Mouse (Mus musculus) hindlimb bud, embryonic 11.5 days (tissue): Measurements from ENCODE around the gene Ccdc17.

Source experiments
- DNase-seq: peaks from one replicate; pipeline ENCODE4 v3.0.0-alpha.2; 2012; ENCODE audit warnings: low read depth, low spot score; ENCODE audit errors: extremely low spot score

Ccdc17 gene

DNA sequence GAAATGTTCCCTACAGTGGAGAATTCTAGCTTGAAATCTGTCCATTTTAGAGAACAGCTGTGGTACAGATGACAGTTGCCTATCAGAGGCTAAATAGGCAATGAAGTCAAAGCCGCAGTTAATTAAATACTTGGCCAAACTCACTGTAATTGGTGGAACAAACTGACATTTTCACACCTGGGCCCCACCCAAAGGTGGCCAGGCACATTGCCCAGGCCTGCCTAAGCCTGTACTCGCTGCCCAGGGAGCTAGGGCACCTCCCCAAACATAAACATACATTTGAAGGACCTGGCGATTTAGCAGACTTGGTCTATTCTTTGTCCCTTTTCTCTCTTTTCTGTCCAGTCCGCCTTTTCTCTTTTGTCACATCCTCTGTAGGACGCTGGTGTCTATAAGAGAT, at the start of gene Ccdc17:
TSS of gene Ccdc17 (plus strand) at position 276 of the 400 bp plus-strand sequence.
- no peak for DNase-seq

DNA sequence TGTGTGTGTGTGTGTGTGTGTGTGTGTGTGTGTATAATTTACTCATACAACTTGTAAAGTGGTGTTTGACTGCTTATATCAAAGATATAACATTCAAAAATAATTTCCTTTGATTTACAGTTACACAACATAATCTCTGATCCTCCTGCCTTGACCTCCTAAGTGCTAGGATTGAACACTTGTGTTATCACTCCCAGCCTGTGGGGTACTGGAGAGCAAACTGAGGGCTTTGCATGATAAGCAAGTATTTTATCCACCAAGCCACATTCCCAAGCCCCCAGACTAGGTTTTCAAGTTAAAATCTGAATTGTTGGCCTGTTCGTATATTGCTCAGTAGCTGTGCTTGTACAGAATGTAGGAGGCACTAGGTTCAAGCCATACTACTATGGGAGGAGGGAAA, 46.0 kb upstream of the Ccdc17 start:
- DNase-seq, result no peak

DNA sequence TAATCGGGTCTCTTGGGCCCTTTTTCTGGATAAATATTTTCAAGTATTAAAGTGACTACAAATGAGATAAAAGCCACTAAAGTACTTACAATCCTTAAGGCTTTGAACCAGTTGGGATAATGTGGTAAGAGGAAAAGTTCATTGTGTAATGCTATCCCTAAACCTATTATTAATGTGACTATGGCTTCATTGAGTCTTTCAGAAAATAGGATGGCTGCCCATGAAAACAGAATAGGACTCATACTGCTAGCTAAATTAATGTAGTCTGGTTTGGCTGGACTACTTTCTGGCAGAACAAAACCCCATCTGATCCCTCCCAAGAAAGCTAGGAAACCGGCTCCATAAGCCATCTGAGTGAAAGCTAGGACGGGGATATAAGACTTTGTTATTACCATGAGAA, 43.4 kb upstream of the Ccdc17 start:
- no peak for DNase-seq

DNA sequence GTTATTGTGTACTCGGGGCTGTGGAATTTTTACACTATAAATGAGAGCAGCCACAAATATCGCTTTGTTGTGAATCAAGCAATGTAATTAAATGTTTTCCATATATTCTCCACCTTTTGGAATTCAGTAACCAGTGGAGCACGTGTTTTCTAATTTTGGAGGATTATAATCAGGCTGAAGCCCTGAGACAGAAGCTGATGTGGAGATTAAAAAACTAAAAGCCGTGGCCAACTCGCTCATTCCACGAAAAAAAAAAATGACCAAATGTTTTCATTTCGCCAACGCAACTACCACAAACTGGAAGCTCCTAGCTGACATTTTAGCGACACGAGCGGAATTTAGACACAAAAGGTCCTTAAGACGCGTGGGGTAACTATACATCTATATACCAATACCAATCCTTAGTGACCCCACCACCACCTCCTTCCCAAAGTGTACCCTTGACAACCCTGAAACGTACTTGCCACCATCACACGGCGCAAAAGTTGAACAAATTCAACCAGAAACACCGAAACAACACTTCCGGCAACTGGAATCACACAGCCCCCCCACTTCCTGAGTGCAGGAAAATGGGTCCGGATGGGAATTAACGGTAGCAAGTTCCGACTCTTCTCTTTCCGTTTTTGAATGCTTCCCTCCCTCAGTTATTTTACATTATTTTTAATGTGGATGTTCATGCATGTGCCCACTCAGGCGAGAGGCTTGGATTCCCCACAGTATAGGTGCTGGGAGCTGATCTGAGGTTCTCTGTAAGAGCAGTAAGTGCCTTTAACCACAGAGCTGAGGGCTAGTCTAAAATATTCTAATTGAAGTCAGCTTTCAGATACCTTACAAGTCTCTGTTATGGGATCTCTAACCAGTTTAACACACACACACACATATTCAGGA, 40.8 kb upstream of the Ccdc17 start, which contains the start of gene Tmem69:
TSS of gene Tmem69 (minus strand) at position 524 of the 888 bp plus-strand sequence.
- peak; percentile 74 for DNase-seq

DNA sequence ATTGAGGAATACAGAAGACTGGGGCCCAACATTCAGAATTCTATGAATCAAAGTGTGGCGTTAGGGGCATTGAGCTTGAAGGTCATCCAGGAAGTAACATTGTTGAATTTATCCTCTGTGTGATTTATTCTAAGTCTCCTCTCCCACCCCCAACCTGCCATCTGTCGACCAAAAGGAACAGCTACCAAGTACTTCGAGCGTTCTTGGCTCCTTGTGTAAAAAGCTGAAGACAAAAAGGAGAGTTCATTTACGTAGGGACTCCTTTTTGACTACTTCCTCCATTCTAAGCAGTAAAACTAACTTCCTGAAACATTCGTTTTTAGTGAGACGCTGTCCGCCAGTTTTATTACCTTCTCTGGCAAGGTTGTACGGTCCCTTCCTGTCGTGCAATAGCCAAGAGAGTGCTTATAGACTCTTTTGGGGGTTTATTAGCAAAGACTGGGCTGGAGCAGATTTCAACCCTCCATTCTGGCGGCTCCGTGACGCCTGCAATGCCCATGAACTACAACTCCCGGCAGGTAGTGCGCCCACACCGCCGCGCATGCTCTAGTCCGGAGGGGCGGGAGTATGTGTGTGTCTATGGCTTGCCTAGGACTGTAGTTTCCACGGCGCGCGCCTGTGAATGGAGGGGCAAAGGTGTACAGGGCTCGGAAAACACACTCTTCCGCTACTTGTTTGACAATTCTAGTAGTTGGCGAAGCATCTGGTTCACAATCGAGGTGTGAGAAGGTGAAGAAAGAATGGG, 39.7 kb upstream of the Ccdc17 start:
- peak; percentile 63 for DNase-seq

DNA sequence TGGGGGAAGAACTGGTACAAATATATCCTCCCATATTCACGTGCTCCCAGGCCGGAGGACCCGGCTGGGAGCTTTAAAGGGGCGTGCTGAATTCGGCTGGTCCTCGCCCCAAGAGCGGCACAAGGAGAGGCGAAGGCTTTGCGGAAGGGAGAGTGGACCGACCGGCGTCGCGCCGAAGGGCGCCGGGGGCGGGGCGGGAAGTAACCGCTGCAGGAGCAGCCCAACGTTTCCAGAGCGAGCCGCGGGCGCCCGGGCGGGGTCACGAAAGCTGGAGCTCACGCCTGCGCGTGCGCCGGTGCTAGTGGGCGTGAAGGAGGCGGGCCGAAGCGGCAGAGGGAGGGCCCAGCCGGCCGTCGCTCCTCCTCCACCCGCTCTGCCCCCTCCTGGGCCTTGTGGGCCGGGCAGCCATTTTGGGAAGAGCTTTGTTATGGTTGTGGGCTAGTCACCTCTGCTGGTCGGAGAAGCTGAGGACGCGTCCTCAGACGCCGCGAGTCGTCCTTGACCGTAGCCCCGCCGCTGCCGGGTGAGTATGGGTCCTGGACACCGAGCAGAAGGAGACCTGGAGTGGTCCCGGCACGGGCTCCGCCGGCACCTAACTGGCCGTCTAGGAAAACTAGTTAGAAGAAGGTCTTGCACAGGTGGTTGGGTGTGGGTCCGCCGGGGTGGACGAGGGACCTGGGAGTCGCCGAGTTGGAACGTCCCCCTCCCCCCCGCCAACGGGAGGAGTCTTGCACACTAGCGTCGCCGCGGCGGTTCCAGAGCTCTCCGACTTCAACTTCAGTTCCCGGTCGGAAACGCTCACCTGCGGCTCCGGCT, 38.9 kb upstream of the Ccdc17 start, which contains the start of gene Gpbp1l1:
TSS of gene Gpbp1l1 (plus strand) at position 353 of the 816 bp plus-strand sequence.
- peak; percentile 69 for DNase-seq

DNA sequence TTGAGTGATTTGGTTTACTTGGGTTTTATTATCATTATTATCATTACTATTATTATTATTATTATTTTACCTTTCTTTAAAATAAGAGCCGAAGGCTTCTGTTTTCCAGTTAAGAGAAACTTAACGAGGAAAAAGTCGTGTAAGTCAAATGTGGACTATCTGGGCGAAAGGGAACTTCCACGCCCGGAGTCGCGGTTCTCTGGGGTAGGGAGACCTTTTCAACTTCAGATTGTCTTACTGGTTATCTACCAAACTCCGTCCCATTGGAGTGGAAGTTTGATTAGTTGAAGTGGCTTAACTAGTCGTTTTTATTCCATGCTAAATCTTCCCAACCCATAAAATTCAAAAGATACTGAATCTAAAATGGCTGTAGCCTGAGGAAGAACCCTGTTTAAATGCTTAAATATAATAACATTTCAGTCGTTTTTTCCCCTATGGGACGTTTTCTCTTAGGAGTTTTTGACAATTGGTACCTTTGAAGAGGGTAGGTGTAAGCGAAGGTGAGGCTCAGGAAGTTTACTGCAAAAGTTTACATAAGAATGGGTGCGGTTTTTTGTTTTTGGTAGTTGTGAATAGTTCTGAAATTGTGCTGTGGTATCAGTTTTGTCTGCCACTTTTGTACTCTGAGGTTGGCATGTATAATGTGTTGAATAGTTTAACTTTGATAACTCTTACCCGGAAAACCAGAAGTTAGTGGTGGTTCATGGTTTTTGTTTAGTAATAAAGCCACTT, 38.1 kb upstream of the Ccdc17 start:
- DNase-seq, result no peak

DNA sequence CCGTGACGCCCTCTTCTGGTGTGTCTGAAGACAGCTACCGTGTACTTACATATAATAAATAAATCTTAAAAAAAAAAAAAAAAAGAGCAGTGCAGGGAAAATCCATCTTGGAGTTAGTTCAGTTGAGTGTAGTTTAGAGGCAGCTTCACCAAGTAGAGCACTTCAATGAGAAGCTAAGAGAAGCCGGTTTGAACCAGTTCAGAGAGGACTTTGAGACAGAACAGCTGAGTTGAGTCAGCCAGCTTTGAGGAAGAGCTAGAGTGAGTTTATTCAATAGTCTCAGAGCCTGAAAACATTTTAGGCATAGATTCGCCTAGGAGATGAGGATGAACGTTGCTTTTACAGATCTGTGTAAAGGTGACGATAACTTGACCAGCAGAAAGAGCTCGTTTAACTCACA, 661 bp upstream of the Ccdc17 start:
- no peak for DNase-seq

DNA sequence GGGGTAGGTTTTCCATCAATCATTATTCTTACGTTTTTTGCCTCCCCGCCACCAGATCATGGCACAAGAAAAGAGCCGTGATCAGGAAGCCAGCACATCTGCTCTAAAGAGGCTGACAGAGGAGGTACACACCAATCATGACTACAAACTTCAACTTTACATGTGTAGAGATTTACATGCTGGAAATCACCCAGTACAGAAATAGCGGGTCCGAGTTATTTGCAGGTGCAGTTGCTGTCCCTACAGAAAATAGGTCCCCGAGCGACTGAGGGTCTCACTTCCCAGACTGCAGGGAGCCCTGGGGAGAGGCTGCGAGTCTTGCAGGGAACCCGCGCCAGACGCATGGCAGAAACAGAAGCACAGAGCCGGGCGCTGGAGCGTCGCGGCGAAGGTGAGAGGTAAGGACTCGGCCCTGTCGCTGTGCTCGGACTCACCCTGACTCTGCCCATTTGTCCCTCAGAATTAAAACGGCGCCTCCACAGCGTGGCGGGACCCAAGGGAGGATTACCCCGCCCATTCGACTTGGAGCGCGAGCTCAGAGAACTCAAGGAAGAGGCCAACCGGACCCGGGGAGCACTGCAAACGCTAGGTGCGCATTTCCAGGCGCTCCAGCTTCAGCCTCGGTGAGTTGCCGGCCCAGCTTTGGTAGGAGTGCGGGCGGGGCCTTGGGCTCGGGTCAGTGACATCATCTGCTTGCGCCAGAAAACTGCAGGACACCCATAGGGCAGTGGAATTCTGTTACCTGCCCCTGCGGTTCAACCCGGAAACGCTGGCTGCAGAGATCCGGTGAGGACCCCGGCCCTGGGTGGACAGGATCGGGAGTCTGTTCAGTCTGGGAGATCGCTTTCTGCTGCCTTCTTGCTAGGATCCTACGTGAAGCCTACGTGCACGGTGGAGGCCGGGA, 776 bp downstream of the Ccdc17 start:
- DNase-seq, result peak; percentile 79

DNA sequence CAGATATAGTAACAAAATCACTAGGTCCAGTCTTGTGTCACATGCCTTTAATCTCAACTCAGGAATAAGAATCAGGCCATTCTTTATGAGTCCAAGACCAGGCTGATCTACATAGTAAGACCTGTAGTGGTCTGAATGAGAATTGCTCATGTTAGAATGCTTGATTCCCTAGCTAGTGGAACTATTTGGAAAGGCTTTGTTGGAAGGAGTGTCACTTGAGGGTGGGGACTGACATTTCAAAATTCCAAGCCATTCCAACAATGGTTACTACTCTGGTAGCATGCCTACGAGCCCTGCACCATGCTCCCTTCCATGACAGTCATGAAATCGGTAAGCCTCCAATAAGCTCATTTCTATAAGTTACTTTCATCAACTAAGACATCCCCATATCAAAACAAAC, 16.2 kb downstream of the Ccdc17 start:
- no peak for DNase-seq

DNA sequence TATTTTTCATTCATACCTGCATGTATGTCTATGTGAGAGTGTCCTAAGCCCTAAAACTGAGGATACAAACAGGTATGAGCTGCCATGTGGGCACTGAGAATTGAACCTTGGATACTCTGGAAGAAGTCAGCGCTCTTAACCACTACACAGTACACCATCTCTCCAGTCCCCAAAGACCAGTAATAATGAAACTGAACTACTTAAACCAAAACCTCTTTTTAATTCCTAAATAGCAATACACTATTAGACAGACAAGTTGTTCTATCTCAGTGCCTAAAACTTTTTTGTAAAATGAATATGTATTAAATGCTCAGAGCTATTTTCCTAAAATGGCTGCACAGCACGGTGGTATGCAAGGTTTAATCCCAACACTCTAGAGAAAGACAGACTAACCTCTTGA, 18.8 kb downstream of the Ccdc17 start:
- DNase-seq, result no peak

DNA sequence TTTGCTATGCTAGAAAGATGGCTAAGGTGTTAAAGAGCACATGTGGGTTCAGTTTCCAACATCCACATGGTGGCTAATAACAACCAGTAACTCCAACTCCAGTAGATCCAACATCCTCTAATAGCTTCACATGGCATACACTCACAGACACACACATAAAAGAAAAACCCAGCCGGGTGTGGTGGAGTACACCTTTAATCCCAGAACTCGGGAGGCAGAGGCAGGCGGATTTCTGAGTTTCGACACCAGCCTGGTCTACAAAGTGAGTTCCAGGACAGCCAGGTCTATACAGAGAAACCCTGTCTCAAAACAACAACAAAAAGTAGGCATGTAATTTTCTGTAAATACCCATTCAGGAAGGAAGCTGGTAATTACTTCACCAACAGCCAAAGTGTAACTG, 28.4 kb downstream of the Ccdc17 start:
- DNase-seq, result no peak

DNA sequence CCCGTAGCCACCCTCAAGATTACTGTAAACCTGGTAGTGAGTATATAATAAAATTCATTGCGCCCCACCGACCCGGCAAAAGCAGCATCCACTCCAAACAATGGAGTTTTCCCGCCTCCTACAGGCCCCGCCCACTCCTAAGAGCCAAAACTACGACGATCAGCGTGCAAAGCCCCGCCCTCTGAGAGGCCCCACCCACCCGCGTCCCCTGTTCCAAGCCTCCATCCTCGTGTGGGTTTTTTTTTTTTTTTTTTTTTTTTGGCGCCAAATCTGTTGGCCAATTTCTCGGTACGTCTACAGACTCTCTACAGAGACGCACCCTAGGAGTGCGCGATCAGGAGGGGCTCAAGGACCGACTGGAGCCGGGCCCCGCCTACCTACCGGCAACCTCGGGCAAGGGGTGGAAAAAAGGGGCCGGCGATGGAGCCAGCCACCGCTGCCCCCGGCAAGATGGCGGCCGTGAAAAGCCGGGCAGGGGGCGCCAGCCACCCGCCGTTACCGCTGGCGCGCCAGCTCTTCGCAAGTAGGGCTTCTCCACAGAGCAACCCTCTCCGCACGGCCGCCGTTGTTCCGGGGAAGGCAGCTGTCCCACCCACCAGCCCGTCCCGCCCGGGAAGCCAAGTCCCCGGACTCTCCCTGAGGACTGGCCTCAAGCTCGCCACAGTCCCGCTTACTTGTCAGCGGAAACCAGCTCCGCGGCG, 30.4 kb downstream of the Ccdc17 start:
- peak; percentile 89 for DNase-seq

DNA sequence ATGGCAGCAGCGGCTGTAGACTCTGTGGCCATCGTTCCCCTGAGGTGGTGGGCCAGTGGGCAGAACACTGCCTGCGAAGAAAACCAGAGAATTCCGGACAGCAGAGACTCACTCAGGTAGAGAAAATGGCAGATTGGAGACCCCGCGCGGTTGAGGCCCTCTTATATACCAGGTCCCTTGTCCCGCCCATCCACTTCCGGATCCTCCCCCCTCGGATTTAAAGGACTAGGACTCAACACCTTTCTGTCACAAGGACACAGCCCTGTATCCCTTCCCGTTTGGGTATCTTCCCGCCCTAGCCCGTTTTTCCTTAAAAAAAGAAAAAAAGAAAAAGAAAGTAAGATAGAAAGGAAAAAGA, 30.9 kb downstream of the Ccdc17 start:
- DNase-seq, result peak; percentile 93

DNA sequence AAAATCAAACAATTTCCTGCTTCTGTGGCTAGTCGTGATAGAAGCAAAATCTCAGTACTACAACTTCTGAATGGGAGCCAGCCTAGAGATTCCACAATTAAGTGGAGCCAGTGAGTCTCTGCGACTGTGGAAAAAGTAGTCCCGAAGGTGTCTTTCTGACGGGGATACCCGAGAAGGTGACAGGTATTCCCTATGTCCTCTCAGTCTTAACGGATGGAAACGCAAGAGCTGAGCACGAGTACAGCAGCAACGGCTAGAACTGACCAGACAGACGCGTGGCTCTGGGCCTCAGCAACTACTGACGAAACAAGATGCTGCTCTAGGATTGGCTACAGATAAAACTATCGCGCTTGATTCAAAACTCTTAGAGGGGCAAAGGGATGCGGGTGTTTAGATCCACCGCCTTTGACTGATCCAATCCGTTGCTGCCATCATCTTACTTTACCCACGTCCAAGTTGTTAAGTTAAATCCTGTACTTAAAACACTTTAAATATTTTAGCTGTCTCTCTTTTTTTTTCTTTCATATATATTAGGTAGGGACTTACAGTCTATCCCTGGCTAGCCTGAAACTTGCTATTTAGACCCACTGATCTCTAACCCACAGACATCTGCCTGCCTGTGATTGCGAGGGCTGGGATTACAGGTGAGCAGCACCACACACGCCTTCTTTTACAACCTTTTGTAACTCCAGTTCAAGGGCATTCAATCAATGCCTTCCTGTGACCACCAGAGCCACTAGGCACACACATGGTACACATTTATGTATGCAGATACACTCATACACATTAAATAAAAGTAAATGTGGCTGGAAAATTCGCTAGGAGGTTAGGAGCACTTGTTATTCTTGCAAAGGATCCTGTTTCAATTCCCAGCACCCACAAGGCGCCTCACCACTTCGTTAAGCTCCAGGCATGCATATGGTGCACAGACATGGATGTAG, 31.5 kb downstream of the Ccdc17 start, which contains the start of gene Nasp:
TSS of gene Nasp (minus strand) at position 220 of the 941 bp plus-strand sequence.
- DNase-seq, result peak; percentile 87

DNA sequence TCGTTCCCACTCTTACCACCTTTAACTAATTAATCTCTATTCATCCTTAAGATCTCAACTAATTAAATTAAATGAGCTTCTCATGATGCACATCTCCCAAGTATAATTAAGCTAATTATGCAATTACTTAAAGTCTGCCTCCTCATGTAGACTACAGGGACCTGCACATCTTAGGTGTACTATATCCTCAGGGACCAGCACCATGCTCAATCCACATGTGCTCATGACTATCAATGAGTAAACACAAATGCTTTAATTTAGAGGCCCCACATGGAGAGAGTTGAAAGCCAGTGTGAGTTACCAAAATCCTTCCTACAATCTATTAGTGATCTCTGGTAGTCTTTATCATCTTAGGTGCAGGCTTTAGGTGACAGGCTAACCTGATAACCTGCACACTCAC, 38.7 kb downstream of the Ccdc17 start:
- no peak for DNase-seq

DNA sequence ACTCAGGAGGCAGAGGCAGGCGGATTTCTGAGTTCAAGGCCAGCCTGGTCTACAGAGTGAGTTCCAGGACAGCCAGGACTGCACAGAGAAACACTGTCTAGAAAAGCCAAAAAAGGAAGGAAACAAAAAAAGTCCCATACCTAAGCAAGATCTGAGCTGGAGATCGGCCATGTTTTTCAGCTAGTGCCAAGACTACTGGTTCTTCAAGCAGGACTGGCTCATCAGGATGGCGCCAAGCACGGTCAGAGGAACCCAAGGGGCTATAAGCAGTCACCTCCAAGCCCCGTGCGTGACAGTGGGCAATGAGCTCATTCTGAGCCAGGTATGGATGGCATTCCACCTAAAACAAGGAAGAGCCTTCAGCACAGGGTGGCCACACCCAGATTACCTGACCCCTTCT, 42.4 kb downstream of the Ccdc17 start:
- DNase-seq, result no peak

DNA sequence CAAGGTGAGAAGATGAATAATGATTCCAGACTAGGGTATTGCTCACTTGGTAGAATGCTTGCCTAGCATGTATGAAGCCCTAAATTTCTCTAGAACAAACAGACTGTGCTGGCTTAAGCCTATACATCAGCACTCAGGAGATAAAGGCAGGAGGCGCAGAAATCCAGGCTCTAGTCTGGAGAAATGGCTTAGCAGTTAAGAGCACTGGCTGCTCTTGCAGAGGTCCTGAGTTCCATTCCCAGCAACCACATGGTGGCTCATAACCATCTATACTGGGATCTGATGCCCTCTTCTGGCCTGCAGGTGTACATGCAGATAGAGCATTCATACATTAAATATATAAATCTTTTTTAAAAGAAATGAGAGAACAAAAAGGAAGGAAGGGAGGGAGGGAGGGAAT, 45.6 kb downstream of the Ccdc17 start:
- no peak for DNase-seq
